Mouse (Mus musculus) heart, postnatal 0 days (tissue): ENCODE measurements at regions not wholly inside any gene's neighbourhood (a gene's known extent, or its start where the extent isn't known, plus 50 kb on each side); places are given as distances from the start of the nearest gene placed in this dataset.

Experiments
- ATAC-seq: fragments of 200-750 bp; cut with Nextera tagmentation; 2 replicates; pipeline ENCODE4 v1.8.0; 2017; ENCODE audit warnings: low read depth, moderate number of reproducible peaks, moderate library complexity; ENCODE audit not compliant: insufficient read depth
- DNase-seq: peaks from one replicate; pipeline ENCODE4 v3.0.0-alpha.2; 2016; ENCODE audit warnings: low spot score
- H3K27ac ChIP-seq: fragments of 300-500 bp; sonication (generic); 2 replicates; pipeline ENCODE4 v1.5.1; 2014; ENCODE audit warnings: low read depth, mild to moderate bottlenecking
- H3K27me3 ChIP-seq: fragments of 300-500 bp; sonication (generic); 2 replicates; pipeline ENCODE4 v1.6.1; 2014; ENCODE audit warnings: low read length, mixed read lengths; ENCODE audit not compliant: control insufficient read depth, insufficient read depth
- H3K36me3 ChIP-seq: fragments of 300-500 bp; sonication (generic); replicated peaks from 2 replicates; pipeline ENCODE4 v1.6.1; 2014; ENCODE audit warnings: low read length, mixed read lengths; ENCODE audit not compliant: control insufficient read depth, insufficient read depth
- H3K4me1 ChIP-seq: fragments of 300-500 bp; sonication (generic); 2 replicates; pipeline ENCODE4 v1.6.1; 2014; ENCODE audit warnings: antibody characterized with exemption; ENCODE audit not compliant: control insufficient read depth, insufficient read depth
- H3K4me2 ChIP-seq: fragments of 300-500 bp; sonication (generic); 2 replicates; pipeline ENCODE4 v1.6.1; 2014; ENCODE audit warnings: low read depth, mild to moderate bottlenecking, low read length, moderate library complexity
- H3K4me3 ChIP-seq: fragments of 300-500 bp; sonication (generic); 2 replicates; pipeline ENCODE4 v1.5.1; 2014; ENCODE audit warnings: low read depth, low read length
- H3K9ac ChIP-seq: fragments of 300-500 bp; sonication (generic); replicated peaks from 2 replicates; pipeline ENCODE4 v1.6.1; 2014; ENCODE audit warnings: low read depth, low read length, mixed read lengths
- H3K9me3 ChIP-seq: fragments of 300-500 bp; sonication (generic); replicated peaks from 2 replicates; pipeline ENCODE4 v1.6.1; 2016; ENCODE audit warnings: low read length; ENCODE audit not compliant: control insufficient read depth
- CTCF ChIP-seq: IDR thresholded peaks from 2 replicates; pipeline ENCODE4 v1.5.1; 2016; ENCODE audit warnings: antibody characterized with exemption, control low read depth, low read depth
- EP300 ChIP-seq: IDR thresholded peaks from 2 replicates; pipeline ENCODE4 v1.6.1; 2016; ENCODE audit warnings: antibody characterized with exemption, low read depth
- WGBS: fragments of 180-500 bp; shearing (Covaris S2); extraction: QIAGEN DNeasy Blood & Tissue Kit; methylation state at CpG from one replicate; pipeline ENCODE4 v1.1.7; 2014; 5-methylcytosine and 5-hydroxymethylcytosine counted together

GRCm38 (mm10) chr13:37533851-37534250 lies 188.8 kb downstream of the Ly86 start:
- Histone ChIP-seq H3K4me1 (no peaks in the 10 kb centered on the region; the same call in 1 of the 2 replicates), H3K36me3 (no peaks in the 10 kb centered on the region), H3K27ac (no peak overlapping the region), H3K4me2 (no peak overlapping the region), H3K4me3 (no peak overlapping the region), H3K27me3 (no peaks in the 10 kb centered on the region), H3K9me3 (no peaks in the 10 kb centered on the region), H3K9ac (no peak overlapping the region)
- DNase-seq (no peak), ATAC-seq (no peak)
- TF ChIP-seq CTCF (no peak), EP300 (no peak)
- WGBS: 78% methylated on average over 4 of the region's 4 CpGs

DNA sequence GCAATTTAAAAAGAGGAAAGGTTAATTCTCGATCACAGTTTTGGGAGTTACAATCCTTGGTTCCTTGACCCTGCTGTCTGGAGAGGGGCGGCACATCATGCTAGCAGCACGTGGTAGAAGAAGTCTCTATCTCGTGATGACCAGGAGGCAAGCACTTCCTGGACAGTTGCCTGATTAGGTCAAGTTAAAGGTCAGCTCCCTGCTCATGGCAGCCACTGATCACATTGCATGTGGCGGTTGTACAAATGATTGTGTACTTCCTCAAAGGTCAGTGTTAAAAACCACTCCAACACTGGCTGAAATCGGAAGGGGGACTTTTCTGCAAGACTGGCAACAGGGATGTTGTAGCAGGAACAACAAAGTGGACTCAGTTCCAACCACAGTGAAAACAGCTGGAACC lies 192.3 kb downstream of the Ly86 start:
- WGBS: 58% methylated on average over 6 of the region's 6 CpGs

DNA sequence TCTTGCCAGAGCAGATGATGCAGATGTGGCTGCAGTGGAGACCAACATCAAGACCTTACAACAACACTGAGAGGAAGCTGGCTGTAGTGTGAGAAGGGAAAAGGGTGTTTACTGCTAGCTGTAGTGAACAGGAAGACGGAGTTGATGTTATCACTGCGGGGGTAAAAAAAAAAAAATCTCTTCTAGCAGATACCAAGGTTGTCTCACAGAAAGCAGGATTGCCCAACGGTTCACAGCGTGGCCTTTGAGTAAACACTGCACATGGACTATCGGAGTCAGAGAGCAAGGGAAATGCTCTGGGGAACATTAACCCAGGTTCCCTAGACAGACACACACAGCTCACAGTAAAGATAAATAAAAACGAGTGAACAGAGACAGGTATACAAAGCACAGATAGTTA lies 192.8 kb downstream of the Ly86 start:
- no peak overlapping the region for H3K9ac ChIP-seq
- H3K9me3 ChIP-seq: no peaks in the 10 kb centered on the region
- ATAC-seq (no peak), DNase-seq (no peak)
- TF ChIP-seq EP300 (no peak), CTCF (no peak)
- WGBS: 53% methylated on average over 6 of the region's 6 CpGs
- no peaks in the 10 kb centered on the region for H3K36me3 ChIP-seq
- H3K4me2 ChIP-seq: no peak overlapping the region
- no peaks in the 10 kb centered on the region for H3K4me1 ChIP-seq
- H3K4me3 ChIP-seq: no peak overlapping the region
- H3K27ac ChIP-seq: peak overlapping the region; percentile 44; the same call in 1 of the 2 replicates
- no peaks in the 10 kb centered on the region for H3K27me3 ChIP-seq

More for the DNA sequence above, 192.3 kb downstream of the Ly86 start:
- H3K9ac ChIP-seq: no peak overlapping the region
- no peak overlapping the region for H3K4me3 ChIP-seq
- no peak overlapping the region for H3K4me2 ChIP-seq
- H3K9me3 ChIP-seq: no peaks in the 10 kb centered on the region
- no peaks in the 10 kb centered on the region for H3K4me1 ChIP-seq
- H3K27me3 ChIP-seq: no peaks in the 10 kb centered on the region
- ATAC-seq (no peak), DNase-seq (no peak)
- TF ChIP-seq EP300 (no peak), CTCF (no peak)
- peak overlapping the region; percentile 44; the same call in 1 of the 2 replicates for H3K27ac ChIP-seq
- H3K36me3 ChIP-seq: no peaks in the 10 kb centered on the region

DNA sequence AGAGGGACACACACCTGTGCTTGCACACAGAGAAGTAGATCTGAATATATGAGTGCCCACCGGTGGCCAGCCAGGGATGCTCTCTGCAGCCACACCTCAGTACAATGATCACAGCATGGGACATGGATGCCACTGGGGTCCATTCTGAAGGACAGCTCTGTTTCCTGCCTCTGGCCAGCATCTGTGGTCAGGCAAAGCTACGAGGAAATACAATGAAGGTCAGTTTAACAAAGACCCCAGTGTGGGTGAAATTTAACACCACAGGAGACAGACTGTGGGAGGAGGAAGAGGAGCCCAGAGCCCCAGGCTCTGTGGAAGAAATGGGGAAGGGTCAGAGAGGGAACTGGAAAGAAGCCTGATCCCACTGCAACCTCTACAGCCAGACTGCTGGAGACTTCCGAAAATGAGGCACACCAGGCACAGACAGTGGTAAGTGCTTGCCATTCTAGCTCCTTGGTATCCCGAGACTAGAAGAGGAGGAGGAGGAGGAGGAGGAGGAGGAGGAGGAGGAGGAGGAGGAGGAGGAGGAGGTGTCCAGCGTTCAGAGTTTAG lies 196.0 kb downstream of the Ly86 start:
- H3K4me1 ChIP-seq: no peaks in the 10 kb centered on the region
- H3K36me3 ChIP-seq: no peaks in the 10 kb centered on the region
- H3K27ac ChIP-seq: no peak overlapping the region
- H3K27me3 ChIP-seq: no peaks in the 10 kb centered on the region
- no peak overlapping the region for H3K4me3 ChIP-seq
- ATAC-seq: no peak
- H3K4me2 ChIP-seq: no peak overlapping the region
- no peak overlapping the region for H3K9ac ChIP-seq
- no peaks in the 10 kb centered on the region for H3K9me3 ChIP-seq
- WGBS: 46% methylated on average over 4 of the region's 5 CpGs
- no peak for DNase-seq
- TF ChIP-seq CTCF: no peak
- no peak for TF ChIP-seq EP300

GRCm38 (mm10) chr13:37541674-37542073 lies 196.7 kb downstream of the Ly86 start:
- Histone ChIP-seq H3K4me3 (no peak overlapping the region), H3K4me2 (peak overlapping the region; percentile 19; the same call in 1 of the 2 replicates), H3K9ac (no peak overlapping the region), H3K27me3 (no peaks in the 10 kb centered on the region), H3K4me1 (no peaks in the 10 kb centered on the region), H3K36me3 (no peaks in the 10 kb centered on the region), H3K27ac (no peak overlapping the region), H3K9me3 (no peaks in the 10 kb centered on the region)
- TF ChIP-seq CTCF (peak; percentile 72), EP300 (no peak)
- ATAC-seq: peak; percentile 83
- 9% methylated on average over 6 of the region's 6 CpGs for WGBS
- peak; percentile 76 for DNase-seq

GRCm38 (mm10) chr13:37542744-37543196 lies 197.8 kb downstream of the Ly86 start:
- H3K9ac ChIP-seq: no peak overlapping the region
- H3K36me3 ChIP-seq: no peaks in the 10 kb centered on the region
- DNase-seq: no peak
- WGBS: 87% methylated on average over 13 of the region's 13 CpGs
- H3K4me2 ChIP-seq: no peak overlapping the region
- H3K4me3 ChIP-seq: no peak overlapping the region
- H3K27me3 ChIP-seq: no peaks in the 10 kb centered on the region
- H3K4me1 ChIP-seq: peaks cover 7% of the 10 kb centered on the region
- TF ChIP-seq EP300 (no peak), CTCF (no peak)
- no peak for ATAC-seq
- H3K9me3 ChIP-seq: no peaks in the 10 kb centered on the region
- no peak overlapping the region for H3K27ac ChIP-seq
